Mouse (Mus musculus) left cerebral cortex, postnatal 4 days (tissue): ENCODE results near the gene Hist2h4. TPM values are rescaled to one million over a fixed set of nuclear protein-coding genes. Genes with fewer than 3 reads are reported as not detected.
"Not testable (repeated sequence)": the region's sequence is repeated elsewhere in the genome, so short reads cannot be mapped to it uniquely, and the experiment has no call there.

Experiments
- DNase-seq: peaks from one replicate; pipeline ENCODE4 v3.0.0-alpha.2; 2022
- intact Hi-C: fragments of 180-260 bp; cut with DNase I; formaldehyde crosslinking; loops from one replicate; pipeline ENCODE4 v1.15.1; 2025
- microRNA-seq: library from miRNA; unstranded; fragments of <30 nt; microRNA quantifications from one replicate; pipeline ENCODE4 v1.2.0, GENCODE M21; 2022
- total RNA-seq, 2 experiments: library from RNA; stranded (reverse); gene quantifications; 2 replicates each; pipeline ENCODE4 v1.2.3; 2021

The Hist2h4 gene
- total RNA-seq, 2 experiments from 2014 or later: 53.4 to 58.8 TPM

DNA sequence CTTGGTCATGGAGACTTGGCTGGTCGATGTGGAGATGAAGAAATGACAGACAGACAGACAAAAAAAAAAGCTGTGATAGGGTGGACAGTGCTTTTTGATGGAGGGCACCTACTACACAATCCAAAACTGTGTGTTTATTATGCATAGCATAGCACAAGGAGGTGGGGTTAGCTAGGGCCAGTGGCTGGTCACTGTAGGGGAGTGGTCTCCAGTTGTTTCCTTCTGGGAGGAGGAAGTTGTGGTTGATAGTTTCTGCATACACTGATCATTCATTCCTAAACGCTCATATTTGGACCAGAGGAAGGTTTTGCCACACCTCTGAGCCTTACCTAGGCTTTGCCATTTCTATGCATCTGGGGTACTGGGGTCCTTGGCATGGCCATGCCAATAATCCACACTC lies 32.7 kb downstream of the Hist2h4 start:
- no peak for DNase-seq
- intact Hi-C loops: no loop called here

DNA sequence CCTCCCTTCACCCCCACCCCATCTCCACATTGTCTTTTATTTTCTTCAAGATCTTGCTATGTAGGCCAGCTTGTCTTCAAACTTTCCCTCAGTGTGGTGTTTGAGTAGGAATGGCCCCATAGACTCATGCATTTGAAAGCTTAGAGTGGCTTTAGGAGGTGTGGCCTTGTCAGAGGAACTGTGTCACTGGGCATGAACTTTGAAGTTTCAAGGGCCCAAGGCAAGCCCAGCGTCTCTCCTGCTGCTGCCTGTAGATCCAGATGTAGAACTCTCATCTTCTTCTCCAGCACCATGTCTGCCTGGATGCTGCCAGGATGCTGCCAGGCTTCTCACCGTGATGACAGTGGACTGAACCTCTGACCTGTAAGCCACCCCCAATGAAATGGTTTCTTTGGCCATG lies 34.3 kb downstream of the Hist2h4 start:
- intact Hi-C loops: no loop called here
- DNase-seq: no peak

DNA sequence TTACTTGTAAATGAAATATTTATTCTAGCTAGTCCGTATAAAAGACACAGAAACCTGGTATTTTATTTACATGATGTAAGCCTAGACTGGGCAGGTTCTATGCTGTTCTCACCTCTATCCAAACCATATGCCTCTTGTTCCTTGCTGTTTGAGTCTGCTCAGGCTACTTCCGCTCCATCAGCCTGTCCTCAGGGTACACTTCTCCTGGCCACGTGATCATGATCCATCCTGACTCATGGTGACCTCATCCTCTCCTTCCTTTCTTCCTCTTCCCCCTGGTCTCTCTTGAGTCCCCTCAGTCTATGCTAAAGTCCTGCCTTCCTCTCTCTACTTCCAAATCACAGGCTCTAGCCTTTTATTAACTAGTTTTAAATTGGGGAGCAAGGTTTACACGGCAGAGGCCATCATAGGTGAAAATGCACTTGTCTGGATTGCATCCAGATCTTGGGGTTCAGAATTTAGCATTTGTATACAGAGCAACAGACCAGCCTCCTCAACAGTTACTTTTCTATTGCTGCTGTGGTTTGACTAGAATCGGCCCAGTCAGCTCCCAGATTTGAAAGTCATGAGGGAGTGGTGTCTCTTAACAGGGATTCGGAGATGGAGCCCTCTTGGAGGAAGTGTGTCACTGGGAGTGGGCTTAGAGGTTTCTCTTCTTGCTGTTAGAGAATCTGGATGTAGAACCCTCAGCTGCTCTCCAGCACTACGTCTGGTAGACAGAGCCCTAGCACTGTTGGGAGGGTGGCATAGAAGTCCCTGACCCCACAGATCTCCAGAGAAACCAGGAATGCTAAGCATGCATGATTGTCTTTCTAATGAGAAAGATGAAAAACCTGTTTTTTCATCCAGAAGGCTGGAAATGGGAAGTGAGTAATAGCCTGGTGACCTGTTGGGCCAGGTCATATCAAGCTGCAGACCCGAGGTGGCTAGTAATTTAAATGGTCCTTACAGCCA lies 36.1 kb downstream of the Hist2h4 start:
- no peak for DNase-seq
- intact Hi-C loops: no loop called here

DNA sequence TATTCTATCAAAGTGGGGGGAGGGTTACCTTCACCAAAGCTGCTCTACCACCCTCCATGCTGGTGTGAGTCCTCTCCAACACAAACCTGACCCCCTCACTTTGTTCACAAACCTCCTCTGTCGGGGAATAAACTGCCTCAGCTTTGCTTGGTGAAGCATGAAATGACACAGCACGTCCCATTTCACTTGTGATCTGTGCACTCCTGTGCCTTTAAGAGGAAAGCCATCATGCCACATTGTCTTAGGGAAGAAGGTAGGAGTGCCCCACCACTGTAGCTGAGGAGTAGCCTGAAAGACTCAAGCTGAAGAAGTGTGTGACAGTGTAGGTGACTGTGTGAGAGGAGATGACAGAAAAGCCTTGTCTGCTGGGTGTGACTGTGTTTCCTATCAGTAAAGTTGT lies 37.7 kb downstream of the Hist2h4 start:
- intact Hi-C loops: no loop called here
- DNase-seq: no peak

DNA sequence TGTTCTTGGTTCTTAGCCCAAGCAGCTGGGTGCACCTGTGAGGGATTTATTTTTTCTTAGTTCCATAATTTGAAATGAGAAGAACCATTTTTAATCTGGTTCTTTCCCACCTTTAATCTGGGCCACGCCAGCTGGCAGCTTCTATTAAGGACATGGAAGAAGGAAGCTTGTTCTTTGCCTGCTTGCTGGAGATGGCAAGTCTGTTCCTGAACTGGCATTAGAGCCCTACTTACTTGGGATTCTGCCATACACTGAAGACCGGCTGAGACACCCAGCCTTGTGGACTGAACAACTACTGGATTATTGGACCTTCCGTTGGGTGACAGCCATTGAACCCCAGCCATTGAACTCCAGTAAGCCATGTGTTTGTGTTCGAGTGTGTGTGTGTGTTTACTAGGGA lies 40.3 kb downstream of the Hist2h4 start:
- DNase-seq: no peak
- intact Hi-C loops: no loop called here

DNA sequence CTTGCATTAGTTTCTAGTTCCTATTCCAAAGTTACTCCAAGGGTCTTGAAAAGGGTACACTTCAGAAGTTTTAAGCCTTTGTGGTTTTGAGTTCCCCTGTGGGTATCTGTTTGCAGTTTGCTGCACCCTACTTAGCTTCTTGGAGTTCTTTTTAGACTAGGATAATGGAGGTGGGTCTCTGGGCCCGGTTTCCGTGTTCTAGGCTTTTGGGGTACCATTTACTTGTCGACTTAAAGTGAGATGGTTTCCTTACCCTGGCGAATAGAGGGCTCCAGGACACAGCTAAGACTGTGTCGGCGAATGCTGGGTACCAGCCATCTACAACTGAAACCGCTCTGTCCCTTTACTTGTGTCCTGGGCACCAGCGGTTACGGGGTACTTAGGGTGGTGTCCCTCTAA lies 41.5 kb downstream of the Hist2h4 start:
- no peak for DNase-seq
- intact Hi-C loops: no loop called here

DNA sequence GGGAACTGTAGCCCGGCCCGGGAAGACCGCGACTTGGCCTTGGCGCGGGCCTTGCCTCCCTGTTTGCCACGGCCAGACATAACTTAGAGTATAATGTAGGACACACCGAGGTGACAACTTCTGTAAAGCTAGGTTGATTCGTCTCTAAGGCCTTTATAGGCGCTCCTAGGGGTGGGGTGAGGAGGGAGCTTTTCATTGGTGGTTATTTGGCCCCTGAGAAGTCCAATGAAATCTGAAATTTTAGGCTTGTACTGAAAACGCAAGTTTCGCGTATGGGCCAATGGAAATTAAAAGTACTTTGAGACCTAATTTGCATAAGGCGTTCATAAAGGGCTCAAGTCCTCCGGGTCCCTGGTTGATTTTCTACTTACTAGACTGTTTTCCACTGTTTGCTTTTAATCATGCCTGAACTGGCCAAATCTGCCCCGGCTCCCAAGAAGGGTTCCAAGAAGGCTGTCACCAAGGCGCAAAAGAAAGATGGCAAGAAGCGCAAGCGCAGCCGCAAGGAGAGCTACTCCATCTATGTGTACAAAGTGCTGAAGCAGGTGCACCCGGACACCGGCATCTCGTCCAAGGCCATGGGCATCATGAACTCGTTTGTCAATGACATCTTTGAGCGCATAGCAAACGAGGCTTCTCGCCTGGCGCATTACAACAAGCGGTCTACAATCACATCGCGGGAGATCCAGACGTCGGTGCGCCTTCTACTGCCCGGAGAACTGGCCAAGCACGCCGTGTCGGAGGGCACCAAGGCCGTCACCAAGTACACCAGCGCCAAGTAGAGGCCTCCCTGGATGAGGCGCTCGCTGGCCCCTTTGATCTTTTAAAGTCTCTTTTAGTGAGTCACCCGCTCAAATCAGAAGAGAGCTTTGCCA lies 42.1 kb downstream of the Hist2h4 start, which contains the start of the genes Hist2h2ac and Hist2h2be:
Gene Hist2h2ac, minus strand, starts transcription at position 116 of the 875 bp plus-strand sequence.
Gene Hist2h2be, plus strand, starts transcription at position 355 of the 875 bp plus-strand sequence.
- peak; percentile 69 for DNase-seq
- intact Hi-C loops: no loop called here

DNA sequence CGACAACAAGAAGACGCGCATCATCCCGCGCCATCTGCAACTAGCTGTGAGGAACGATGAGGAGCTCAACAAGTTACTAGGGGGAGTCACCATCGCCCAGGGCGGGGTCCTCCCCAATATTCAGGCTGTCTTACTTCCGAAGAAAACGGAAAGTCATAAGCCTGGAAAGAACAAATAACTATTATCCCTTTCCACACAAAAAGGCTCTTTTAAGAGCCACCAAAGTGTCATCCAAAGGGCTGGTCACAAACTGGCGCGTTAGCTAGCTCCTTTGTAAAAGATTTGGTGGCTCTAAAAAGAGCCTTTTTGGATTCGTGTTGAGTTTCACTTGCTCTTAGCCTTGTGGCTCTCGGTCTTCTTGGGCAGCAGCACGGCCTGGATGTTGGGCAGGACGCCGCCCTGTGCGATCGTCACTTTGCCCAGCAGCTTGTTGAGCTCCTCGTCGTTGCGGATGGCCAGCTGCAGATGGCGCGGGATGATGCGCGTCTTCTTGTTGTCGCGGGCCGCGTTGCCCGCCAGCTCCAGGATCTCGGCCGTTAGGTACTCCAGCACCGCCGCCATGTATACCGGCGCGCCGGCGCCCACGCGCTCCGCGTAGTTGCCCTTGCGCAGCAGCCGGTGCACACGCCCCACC lies 42.9 kb downstream of the Hist2h4 start:
- intact Hi-C loops, DNase-seq: not testable (repeated sequence)

DNA sequence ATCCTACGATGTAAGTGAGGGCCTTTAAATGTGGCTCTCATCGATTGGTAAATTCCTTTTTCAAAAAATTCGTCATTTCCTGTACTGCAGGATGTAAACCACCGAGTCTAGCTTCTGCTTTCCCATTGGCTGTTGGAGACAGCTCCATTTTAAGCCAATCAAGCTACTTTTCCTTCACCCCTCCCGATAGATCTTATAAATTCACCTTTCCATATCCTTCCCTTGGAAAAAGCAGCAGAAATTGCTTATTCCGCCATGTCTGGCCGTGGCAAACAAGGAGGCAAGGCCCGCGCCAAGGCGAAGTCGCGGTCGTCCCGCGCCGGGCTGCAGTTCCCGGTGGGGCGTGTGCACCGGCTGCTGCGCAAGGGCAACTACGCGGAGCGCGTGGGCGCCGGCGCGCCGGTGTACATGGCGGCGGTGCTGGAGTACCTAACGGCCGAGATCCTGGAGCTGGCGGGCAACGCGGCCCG lies 43.4 kb downstream of the Hist2h4 start, which contains the start of the genes Bola1 and Hist2h2ab:
Gene Bola1, minus strand, starts transcription at position 49 of the 470 bp plus-strand sequence.
Gene Hist2h2ab, plus strand, starts transcription at position 205 of the 470 bp plus-strand sequence.
- intact Hi-C loops: no loop called here
- DNase-seq: peak; percentile 67

DNA sequence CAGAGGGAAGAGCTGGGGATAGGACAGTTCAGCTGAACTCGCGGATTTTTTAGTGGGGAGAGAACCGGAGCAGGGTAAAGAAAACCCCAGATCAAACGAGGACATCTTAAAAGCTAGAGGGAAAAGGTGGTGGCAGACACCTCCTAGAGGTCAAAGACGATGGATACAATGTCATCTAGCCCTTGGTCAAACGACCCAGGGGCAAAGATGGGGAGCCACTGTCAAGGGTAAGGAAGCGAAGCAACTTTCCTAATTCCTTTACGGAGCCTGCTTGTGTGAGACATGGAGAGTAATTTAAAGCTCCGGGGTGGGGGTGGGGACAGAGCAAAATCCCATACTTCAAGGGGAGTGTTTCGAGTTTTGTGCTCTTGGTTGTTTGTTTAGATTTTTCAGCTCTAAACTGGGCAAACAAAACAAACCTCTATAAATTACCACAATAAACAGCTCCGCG lies 43.9 kb downstream of the Hist2h4 start:
- intact Hi-C loops: no loop called here
- no peak for DNase-seq

Small RNAs within 50 kb of the gene (microRNA-seq; reads per million reads assigned to microRNA genes)
- gene Gm44492 (not detected), gene Gm47311 (not detected), gene Gm47313 (not detected)

Other genes starting within 250 kb of the Hist2h4 start
- gene Vps45, start 204.8 kb downstream of the Hist2h4 start, total RNA-seq: 10 to 100 TPM; 53.6 to 54.1 TPM
- 10 to 100 TPM; 17.6 to 17.9 TPM for gene Otud7b, start 158.8 kb downstream of the Hist2h4 start, total RNA-seq
- gene Mtmr11, start 101.3 kb downstream of the Hist2h4 start, total RNA-seq: 1 to 10 TPM; 6.4 to 7.0 TPM
- gene Sf3b4, start 91.0 kb downstream of the Hist2h4 start, total RNA-seq: 10 to 100 TPM; 62.0 to 63.6 TPM
- 100 to 1,000 TPM; 241 to 264 TPM for gene Sv2a, start 82.2 kb downstream of the Hist2h4 start, total RNA-seq
- gene Bola1, start 43.6 kb downstream of the Hist2h4 start, total RNA-seq: 10 to 100 TPM; 18.7 to 24.7 TPM
- 10 to 100 TPM; 21.6 to 26.0 TPM for gene Hist2h2ab, start 43.4 kb downstream of the Hist2h4 start, total RNA-seq
- 10 to 100 TPM; 70.9 to 71.7 TPM for gene Hist2h2ac, start 42.4 kb downstream of the Hist2h4 start, total RNA-seq
- gene Hist2h2be, start 42.2 kb downstream of the Hist2h4 start, total RNA-seq: 1 to 10 TPM; 4.6 to 5.2 TPM
- 10 to 100 TPM; 26.7 to 36.2 TPM for gene Hist2h3c2, start 24.2 kb downstream of the Hist2h4 start, total RNA-seq
- gene Hist2h2aa2, start 23.0 kb downstream of the Hist2h4 start, total RNA-seq: 100 to 1,000 TPM; 517 to 538 TPM
- gene Hist2h2aa1, start 17.8 kb downstream of the Hist2h4 start, total RNA-seq: 10 to 100 TPM in 1 of 2 experiments, 1 to 10 TPM in 1; 9.5 to 10.0 TPM
- under 1 TPM in 1 of 2 experiments, not detected in 1; 0.90 TPM for gene Hist2h3c1, start 16.6 kb downstream of the Hist2h4 start, total RNA-seq
- gene Hist2h3b, start 5.3 kb upstream of the Hist2h4 start, total RNA-seq: 100 to 1,000 TPM; 250 to 268 TPM
- 100 to 1,000 TPM; 306 to 312 TPM for gene Hist2h2bb, start 6.4 kb upstream of the Hist2h4 start, total RNA-seq
- 1 to 10 TPM in 1 of 2 experiments, under 1 TPM in 1; 0.52 to 1.2 TPM for gene Fcgr1, start 30.7 kb upstream of the Hist2h4 start, total RNA-seq
- not detected for gene BC107364, start 189.0 kb upstream of the Hist2h4 start, total RNA-seq